Mouse (Mus musculus) lung, adult 18-20 months (tissue): ENCODE data around the gene Abcf3.

Experiments
- DNase-seq, 2 experiments: peaks; one replicate each; pipeline ENCODE4 v3.0.0; 2022; ENCODE audit warnings: mixed read lengths in 2 of 2

Abcf3 gene

DNA sequence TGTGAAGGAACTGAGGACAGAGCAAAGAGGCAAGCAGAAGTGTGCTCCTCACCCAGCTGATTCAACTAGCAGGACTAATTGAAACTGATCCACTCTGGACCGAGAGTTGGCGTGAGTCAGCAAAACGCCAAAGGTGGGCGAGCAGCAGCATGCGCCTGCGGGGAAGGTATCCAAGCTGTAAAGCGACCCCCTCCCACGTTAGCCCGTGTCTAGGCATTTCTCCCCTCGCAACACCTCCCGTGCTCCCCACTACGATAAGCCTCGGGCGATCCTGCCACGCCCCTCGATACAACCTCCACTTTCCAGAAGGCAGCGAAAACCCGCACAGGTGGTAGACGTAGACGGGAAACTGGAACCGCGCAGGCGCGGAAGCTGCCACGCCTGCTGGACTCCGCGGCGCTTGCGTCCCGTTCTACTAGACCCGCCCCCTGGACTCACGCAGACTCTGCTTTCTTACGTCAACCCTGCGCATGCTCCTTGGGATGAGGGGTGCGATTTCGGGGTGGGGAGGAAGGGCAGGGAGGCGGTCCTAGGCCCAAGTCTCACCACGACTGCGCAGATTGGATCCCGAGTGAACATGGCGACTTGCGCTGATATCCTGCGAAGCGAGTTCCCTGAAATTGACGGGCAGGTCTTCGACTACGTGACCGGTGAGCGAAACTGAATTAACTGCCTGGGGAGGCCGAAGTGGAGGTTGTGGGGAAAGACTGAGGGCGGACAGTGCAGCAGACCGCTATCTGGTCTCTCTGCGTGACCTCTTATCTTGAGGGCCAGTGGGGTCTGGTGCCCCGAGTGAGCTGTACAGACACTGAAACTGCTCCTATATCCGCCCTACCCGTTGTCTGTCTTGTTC is at the start of gene Abcf3:
Abcf3 (plus strand) TSS at position 482 of the 853 bp plus-strand sequence.
- peak; percentile 99 for DNase-seq

DNA sequence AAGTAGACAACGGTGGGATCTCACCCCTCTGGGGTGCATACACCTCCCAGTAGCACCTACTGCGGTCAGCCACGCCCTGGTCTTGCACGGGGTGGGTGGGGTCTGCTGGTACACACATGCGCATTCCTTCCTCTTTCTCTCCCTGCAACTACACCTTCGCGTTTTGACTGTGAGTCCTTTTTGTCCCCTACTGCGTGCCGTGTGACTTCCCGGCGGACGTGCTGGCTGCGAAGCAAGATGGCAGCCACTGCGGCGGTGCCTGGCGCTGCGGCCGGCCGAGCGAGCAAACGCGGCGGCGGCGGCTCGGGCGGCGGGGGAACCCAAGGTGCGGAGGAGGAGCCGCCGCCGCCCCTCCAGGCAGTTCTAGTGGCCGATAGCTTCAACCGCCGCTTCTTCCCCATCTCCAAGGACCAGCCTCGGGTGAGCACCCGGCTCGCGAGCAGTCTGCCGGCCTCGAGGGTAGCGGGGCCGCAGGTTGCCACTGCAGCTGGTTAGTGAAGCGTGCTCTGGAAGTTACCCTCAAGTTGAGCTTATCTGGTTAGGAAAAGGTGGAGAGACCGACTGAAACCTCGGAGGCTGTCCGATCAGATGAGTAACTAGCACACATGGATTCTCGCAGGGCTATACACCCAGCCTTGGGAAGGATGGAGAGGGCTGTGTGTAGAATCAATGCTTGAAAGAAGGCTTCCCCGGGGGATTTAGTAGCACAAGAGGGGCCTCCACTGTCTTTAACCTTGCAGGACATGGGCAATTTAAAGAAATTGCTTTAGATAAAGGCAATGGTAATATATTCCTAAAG is 49.5 kb upstream of the Abcf3 start, which contains the start of gene Eif2b5:
Eif2b5 (plus strand) TSS at position 141 of the 799 bp plus-strand sequence.
- peak; percentile 97 to 98 for DNase-seq

DNA sequence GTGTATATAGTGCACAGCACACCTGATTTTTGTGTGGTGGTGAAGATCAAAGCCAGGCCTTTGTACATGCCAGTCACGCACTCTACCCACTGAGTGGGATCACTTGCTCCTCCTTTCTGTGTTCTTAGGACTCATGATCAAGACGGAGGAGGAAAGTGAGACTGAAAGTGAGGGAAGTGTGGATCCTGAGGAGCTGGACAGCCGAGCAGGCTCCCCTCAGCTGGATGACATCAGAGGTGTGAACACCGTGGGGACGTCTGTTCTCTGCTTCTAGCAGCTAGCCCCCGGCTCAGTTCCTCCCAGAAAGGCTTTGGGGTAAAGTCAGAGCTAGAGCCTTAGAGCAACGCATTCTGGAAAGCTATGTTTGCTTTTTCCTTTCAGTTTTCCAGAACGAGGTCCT is 42.4 kb upstream of the Abcf3 start:
- DNase-seq, result no peak

DNA sequence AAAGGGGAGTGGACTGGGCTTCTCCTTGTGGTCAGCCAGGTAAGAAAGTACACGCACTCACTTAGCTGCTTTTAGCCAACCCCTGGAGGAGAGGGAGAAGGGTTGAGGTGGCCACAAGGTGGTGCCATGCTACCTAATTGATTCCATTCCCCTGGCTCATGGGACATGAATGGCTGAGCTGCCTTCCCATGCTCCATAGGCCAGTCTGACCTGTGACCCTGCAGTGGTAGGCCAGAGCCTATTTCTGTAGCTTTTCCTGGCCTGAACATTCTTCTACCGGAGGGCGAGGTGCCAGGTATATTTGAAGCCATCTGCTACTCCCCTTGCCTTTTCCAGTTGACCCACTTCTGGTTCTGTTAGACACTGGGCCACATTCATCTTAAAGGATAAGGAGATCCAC is 39.0 kb upstream of the Abcf3 start:
- DNase-seq, result peak; percentile 40 to 51

DNA sequence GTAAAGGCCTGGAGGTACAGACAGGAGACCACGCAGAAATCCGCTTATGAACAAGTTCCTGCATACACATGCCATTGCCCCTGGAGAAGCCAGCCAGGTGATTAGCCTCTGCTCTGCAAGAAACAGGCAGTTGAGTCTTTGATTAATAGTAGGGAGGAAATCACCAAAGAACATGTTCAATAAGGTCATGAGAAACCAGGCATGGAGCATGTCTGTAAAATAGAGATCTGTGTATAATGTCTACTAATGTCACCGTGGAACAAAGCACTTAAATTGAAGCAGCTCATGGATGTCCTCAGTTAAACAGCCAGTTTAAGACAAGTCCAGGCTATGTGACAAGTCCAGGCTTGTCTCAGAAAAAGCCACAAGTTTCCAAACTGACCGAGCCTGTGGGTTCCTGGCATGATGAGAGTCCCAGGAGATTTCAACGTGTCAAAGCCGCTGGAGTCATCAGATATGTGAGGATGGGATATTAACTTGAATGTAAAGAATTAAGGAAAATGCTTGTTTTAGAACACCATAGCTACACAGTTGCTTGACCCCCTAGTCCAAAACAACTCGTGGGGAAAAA is 37.0 kb upstream of the Abcf3 start:
- DNase-seq, result no peak

DNA sequence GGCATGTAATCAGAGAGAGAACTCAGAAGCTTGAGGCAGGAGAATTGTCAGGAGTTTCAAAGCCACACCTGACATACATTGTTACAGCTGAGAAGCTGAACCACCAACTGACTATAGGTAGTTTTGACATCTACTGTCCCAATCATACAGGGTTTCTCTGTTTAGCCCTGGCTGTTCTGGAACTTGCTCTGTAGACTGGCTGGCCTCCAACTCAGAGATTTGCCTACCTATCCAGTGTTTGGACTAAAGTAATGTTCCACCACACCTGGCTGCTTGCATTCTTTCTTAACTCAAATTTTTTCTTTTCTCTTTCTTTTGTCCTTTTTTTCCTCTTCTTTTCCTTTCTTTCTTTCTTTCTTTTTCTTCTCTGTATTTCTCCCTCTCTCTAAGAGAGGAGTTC is 32.3 kb upstream of the Abcf3 start:
- no peak for DNase-seq

DNA sequence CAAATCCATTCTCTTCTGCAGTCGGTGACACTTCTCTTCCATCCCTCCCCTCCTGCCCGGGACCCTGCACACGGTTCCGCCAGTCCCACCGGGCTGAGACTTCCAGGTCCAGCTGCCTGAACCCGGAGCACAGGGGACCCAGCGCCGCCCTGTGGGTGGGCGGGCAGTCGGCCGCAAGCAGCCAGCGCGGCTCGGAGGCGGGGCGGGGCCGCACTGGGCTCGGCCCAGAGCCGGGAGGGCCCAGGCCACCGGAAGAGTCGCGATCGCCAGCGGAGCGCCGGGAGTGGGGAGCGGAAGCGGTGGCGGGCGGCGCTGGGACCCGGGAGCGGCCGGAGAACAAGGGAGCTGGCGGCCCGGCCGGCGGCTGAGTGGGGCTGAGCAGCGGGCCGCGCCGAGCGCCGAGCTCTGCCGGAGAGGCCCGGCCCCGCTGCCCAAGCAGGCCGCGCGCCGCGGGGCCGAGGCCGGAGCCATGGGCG is 31.6 kb upstream of the Abcf3 start, which contains the start of gene Dvl3:
Dvl3 (plus strand) TSS at position 257 of the 476 bp plus-strand sequence.
- peak; percentile 92 to 94 for DNase-seq

DNA sequence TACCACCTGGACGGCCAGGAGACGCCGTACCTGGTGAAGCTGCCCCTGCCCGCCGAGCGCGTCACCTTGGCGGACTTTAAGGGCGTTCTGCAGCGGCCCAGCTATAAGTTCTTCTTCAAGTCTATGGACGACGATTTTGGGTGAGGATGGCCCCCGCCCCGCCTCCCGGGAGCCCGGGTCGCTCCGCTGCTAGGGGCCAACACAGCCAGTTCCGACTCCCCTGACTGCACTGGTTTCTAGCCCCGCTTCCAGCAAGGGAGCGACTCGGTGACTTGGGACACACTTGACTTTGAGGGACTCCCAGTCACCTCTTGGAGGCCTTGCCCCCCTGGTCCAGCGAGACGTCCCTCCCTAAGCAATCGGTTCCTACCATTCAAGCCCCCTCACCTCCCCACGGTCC is 31.2 kb upstream of the Abcf3 start:
- no peak for DNase-seq

DNA sequence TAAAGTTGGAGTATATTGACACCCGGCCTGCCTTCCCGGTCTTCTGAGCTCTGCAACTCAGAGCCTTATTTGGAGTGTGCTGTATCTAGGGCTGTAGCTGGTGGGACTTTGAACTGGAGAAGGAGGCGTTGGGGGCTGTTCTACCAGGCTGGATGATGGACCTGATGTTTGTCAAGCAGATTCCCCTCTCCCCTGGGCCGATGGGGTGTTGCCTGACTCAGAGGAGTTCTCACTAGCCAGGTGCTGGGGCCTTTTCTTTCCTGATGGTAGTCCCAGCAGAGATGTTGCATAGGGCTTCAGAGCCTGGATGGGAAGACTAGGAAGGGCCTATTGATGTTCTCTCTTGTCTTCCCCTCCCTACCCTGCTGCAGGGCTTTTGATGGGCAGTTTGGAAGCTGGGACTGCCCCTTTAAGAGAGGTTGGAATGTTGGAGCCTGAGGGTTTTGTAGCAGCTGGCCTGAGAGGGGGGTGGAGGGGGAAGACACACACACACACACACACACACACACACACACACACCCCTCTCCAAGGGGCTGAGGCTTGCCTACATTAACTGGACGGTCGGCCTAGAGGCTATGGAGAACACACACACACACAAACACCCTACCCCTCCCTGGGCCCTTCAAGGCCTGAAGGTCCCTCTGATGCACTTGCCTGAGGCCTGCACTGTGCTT is 30.5 kb upstream of the Abcf3 start:
- DNase-seq, result peak in 1 of 2 experiments; percentile 29

DNA sequence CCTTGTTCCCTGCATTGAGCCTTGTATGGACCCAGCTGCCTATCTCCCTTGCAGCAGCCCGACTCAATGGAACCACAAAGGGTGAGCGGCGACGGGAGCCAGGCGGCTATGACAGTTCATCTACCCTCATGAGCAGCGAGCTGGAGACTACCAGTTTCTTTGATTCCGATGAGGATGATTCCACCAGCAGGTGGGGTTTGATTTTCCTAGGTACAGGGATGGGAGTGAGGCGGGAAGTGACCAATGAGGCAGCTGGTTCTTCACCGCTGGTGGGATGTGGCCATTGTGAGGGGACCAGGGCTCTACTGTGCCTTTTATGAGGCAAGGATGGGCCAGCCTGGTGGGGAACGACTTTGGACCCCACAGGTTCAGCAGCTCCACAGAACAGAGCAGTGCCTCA is 24.5 kb upstream of the Abcf3 start:
- no peak for DNase-seq

DNA sequence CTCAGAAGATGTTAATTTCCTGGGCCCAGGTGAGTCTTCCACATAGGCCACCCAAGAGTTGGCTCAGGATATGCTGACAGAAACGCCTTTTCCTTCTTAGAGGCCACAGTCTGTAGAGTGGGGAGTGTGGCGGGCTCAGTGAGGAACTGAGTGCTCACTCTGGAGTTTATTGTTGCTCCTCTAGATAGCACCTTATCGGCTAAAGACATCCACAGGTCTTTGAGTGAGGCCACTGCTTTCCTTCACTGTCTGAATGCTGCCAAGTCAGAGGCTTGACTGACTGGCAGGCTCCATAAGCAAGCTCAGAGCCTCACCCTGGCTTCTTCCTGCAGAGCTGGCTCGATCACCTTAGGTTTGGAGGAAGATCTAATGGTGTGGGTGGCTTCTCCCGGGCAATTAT is 19.6 kb upstream of the Abcf3 start:
- no peak for DNase-seq

DNA sequence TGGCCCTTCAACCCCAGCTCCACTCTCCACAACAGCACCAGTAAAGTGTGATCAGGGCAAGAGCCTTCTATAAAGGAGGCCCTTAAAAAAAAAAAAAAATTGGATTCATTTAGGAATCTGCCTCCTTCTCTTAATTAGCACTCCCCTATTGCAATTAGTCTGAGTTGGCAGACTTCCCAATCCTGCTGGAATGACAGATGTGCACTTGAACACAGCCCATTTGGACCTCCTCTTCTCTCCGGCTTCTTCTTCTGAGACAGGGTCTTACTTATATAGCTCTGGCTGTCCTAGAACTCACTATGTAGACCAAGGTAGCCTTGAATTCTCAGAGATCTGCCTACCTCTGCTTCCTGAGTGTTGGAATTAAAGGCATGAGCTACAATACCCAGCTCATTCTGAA is 19.0 kb upstream of the Abcf3 start:
- no peak for DNase-seq

DNA sequence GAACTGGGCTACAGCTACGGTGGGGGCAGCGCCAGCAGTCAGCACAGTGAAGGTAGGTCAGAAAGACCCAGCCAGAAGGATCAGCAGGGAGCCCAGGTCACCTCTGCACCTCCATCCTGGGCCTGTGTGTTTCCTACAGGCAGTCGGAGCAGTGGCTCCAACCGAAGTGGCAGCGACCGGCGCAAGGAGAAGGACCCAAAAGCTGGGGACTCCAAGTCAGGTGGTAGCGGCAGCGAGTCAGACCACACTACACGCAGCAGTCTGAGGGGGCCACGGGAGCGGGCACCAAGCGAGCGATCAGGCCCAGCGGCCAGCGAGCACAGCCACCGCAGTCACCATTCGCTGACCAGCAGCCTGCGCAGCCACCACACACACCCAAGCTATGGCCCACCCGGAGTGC is 17.4 kb upstream of the Abcf3 start:
- no peak for DNase-seq

DNA sequence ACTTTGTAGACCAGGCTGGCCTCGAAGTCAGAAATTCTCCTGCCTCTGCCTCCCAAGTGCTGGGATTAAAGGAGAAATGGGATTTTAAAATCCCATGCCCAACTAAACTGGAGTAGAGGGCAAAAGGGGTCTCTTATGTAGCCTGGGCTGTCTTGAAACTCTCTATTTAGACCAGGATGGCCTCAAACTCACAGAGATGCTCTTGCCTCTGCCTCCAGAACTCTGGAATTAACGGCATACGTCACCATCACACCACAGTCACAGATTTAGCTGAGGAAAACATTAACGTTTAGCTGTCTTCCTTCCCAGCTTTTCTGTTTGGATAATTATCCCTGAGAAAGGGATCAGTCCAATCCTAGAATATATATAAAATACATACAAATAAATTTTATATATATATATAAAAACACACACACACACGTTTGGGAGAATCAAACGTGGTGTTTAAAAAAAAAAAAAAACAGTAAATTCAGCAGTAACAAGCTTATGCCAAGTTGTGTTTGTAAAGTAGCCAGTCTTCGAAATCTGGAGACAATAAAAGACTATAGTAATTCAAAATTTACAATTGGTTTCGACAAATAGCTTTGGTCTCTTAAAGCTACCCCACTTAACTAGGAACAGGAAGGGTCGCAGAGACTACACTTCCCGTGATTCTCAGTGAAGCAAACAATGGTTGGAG is 13.6 kb upstream of the Abcf3 start:
- DNase-seq, result no peak

DNA sequence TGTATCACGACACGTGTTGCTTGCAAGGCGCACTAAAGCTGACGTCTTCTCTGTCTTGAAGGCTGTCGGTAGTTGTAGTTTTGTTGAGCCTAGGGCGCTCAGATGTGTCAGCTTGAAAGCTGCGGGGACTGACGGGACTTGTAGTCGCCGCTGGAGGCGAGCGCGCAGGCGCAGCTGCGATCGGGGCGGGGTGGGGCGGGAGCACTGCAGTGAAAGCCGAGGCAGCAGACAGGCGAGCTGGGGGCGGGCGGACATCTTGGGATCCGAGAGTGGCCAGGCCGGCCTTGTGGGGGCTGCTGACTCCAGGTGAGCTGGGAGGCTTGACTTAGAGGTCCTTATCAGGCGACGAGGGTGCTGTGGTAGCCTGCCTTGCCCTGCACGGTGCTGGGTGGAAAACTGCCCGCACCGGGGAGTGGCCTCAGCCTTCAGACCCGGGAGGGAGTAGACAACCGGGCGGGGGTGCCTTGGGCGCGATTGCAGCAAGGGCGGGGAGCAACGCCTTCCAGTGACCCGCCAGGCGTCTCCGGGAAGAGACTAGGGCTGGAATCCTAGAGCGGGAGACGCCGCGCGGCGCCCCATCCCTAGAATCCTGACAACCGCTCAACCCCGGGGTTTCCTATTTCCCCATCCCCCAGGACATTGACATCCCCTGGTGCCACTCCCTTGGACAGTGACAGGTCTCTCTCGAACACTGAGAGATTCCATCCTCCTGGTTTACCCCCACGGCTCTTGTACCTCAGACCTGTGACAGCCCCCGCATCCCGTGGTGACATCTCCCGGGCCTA is 12.9 kb upstream of the Abcf3 start, which contains the start of gene Ap2m1:
Ap2m1 (plus strand) TSS at position 183 of the 785 bp plus-strand sequence.
- DNase-seq, result peak; percentile 97 to 98

DNA sequence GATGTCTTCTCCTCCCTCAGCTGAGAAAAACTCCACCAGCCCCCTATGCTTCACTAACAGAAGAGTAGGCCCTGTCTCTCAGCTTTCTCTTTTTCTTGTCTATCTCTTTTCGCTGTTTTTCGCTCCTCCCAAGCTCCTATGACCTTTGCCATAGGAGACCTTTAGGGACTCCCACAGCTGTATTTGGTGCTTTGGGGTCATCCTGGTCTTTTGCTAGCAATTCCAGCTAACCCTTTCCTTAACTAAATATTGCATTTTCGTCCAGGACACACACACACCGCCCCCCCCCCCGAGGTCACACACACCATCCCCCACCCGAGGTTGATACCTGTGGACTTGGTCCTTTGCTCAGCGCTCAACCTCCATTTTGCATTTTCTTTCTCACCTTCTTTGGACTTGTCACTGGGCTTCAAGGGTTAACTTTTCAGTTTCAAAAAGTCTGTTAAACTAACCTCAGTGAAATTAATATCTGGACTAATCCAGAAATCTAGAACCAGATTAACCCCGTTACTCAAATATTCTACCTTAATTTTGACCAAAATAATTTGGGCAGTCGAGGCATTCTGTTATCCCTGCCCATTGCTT is 12.2 kb upstream of the Abcf3 start:
- DNase-seq, result no peak

DNA sequence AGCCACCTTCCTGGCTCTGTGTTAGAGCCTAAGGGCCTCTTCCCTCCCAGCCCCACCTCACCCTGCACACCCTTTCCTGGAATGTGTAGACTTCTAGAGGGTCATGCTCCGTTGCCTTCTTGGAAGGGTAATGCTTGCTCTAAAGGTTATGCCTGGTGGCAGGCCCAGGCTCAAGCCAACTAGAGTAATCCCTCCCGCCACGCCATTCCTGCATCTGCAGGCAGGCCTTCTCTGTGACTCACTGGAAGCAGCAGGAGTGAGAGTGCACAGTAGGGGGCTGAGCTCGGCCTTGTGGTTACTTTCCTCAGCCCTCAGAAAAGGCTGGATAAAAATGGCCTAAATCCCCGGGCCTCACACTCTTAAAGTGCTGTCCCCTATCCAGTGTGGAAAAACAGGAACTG is 11.3 kb upstream of the Abcf3 start:
- DNase-seq, result peak in 1 of 2 experiments; percentile 33

DNA sequence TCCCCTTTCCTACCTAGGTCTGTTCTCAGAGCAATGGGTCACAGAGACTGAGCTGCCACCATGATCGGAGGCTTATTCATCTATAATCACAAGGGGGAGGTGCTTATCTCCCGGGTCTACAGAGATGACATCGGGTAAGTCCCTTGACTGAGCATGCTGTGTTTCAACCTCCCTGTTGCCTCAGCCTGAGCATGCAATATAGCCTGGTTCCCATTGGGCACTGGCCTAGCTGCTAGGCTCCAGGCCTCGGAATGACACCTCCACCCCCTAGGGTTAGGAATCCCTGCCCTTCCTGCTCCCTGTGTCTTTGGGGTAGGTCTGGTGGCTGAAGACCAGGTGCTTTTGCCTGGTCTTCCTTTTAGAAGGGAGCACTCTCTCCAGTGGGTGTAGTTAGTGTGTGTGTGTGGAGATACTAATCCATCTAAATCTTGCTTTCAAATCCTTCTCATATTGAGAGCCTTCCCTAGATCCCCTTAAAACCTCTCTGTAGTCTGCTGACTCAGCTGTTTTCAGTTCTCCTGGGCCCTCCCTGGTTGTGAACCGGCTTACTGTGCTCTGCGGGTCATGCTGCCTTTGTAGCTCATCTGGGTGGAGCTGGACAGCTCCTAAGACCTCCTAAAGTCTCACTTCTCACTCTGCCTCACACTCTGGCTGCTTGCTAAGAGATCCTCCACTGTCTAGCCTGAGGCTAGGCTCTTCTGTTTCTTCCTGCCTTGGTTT is 10.6 kb upstream of the Abcf3 start:
- no peak for DNase-seq

DNA sequence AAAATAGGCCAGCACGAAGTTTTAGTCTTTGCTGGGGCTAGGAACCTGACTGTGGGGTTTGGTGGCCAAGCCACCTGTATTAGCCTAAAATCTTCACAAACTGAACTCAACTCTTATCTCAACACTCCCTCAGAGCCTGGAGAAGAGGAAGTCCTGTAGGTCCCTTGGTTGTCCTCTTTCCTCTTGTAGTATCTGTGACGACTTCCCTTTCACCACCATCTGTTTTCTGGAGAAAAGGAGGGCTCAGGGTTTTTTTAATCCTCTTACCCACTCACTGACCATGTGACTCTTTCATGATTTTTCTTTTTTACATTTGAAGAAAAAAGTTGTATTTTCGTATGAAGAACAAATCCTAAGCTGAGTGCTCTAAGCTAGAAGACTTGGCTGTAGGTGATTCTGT is 8.7 kb upstream of the Abcf3 start:
- DNase-seq, result no peak

DNA sequence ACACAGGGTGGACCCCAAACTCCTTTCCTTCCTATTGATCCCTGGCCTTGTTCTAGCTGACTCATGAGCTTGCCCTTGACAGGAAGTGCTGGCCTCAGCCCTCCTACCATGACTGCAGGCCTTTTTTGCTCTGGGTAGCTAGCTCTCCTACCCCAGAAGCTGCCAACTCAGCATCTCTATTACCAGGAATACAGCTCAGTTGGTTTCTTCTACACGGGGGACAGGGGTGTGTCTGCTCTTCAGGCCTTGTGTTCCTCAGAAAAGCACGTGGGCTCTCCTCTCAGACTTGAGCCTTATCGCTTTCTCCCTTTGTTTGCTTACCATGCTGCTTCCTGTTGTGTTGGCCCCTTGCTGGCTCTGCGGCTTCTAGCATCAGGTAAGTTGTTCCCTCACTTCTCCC is 7.9 kb upstream of the Abcf3 start:
- no peak for DNase-seq
